Mouse (Mus musculus) embryonic fibroblast, embryonic 13.5 days (primary cell): Measurements from ENCODE around the gene Hand2.
A peak's percentile ranks its signal among the peaks of the same experiment; 100 is the strongest.

Source experiments
- CTCF ChIP-seq: IDR thresholded peaks from 2 replicates; pipeline ENCODE4 v1.5.1; 2011; ENCODE audit warnings: mild to moderate bottlenecking, control low read depth, low read length, moderate library complexity, borderline replicate concordance; ENCODE audit not compliant: insufficient read depth
- POLR2A ChIP-seq: IDR thresholded peaks from 2 replicates; pipeline ENCODE4 v1.6.1; 2011; ENCODE audit warnings: low read depth, mild to moderate bottlenecking, control low read depth, low read length, moderate library complexity

DNA sequence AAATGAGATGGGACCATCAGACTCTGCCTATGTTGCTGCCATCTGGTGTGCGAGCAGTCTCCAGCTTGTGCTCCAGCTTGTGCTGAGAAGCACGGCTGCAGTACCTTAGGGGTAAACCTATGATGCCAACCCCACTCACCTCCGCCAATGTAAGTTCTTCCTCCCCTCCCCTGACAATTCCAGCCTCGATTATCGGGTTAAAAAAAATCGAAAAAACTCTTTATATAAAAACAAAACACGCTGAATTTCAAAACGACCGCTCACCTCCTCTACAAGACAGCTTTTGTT lies 12.6 kb downstream of the Hand2 start:
- TF ChIP-seq CTCF = peak; percentile 27; the same call in 1 of the 2 replicates
- no peak for TF ChIP-seq POLR2A
